Mouse (Mus musculus): ENCODE measurements around the gene Hcrtr2. TPM values are rescaled to one million over a fixed set of nuclear protein-coding genes. Genes with fewer than 3 reads are reported as not detected.

The Hcrtr2 gene
- not detected for polyA plus RNA-seq (2014; fragmentation: Illumina TruSeq; extraction: RNeasy Lipid Tissue Mini Kit (QIAGEN cat#74804); ENCODE audit: insufficient read depth, low read depth, low replicate concordance)

DNA sequence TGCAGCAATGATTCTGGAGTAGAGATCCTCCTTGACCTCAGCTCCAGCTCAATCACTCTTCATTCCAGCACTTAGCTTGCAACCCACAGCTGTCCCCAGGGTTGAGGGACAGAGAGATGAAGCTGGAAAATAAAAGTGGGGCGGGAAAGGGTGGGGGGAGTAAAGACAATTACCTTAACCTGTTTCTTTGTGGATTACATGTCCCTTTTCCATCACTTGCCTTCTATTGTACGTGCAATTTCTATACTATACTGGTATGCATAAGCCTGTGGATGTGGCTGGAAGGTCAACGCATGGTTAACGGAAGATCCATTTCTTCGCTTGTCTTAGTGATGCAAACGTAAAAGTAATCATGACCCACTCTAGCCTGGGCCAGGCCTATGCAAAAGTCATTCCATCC lies at the start of gene Hcrtr2:
Gene Hcrtr2 (minus strand): TSS at position 101 of the 400 bp plus-strand sequence.

DNA sequence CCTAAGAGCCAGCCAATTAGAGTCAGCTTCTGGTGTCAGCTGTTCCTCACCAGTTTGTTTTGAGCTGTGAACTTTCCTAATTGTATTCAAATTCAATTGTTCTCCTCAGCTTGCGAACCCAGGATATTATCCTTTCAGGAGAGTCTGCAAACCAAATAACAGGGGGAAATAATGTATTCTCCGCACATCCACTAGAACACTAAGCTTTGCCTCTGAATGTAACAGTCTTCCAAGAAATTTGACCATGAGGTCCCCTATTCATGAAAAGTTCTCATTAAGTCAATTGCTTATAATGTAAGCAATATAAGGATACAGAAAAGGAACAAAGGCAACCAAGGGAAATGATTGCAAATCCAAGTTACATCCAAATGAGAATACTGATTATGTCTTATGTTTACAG lies 110.1 kb downstream of the Hcrtr2 start, which contains the start of gene Gfral:
Gene Gfral (minus strand): TSS at position 101 of the 400 bp plus-strand sequence.

Other genes with a start within 250 kb of the Hcrtr2 start
- gene Gfral, start 110.2 kb downstream of the Hcrtr2 start, polyA plus RNA-seq (2014; fragmentation: Illumina TruSeq; extraction: RNeasy Lipid Tissue Mini Kit (QIAGEN cat#74804); ENCODE audit: insufficient read depth, low read depth, low replicate concordance): not detected
- gene Fam83b, start 243.3 kb upstream of the Hcrtr2 start, polyA plus RNA-seq (2014; fragmentation: Illumina TruSeq; extraction: RNeasy Lipid Tissue Mini Kit (QIAGEN cat#74804); ENCODE audit: insufficient read depth, low read depth, low replicate concordance): 0.37 TPM